Mouse (Mus musculus) brain, adult 10 weeks (tissue): Measurements from ENCODE around the gene Ptprt. TPM values are rescaled to one million over a fixed set of nuclear protein-coding genes. Genes with fewer than 3 reads are reported as not detected.

Experiments used
- polyA plus RNA-seq: library from polyadenylated mRNA; stranded (reverse); fragments of 350-450 nt; fragmentation: Illumina TruSeq; extraction: RNeasy Lipid Tissue Mini Kit (QIAGEN cat#74804); gene quantifications from one replicate; pipeline ENCODE4 v1.2.3, GENCODE M21; 2015; ENCODE audit warnings: low read depth, low replicate concordance

Ptprt gene
- 34.1 TPM for polyA plus RNA-seq

DNA sequence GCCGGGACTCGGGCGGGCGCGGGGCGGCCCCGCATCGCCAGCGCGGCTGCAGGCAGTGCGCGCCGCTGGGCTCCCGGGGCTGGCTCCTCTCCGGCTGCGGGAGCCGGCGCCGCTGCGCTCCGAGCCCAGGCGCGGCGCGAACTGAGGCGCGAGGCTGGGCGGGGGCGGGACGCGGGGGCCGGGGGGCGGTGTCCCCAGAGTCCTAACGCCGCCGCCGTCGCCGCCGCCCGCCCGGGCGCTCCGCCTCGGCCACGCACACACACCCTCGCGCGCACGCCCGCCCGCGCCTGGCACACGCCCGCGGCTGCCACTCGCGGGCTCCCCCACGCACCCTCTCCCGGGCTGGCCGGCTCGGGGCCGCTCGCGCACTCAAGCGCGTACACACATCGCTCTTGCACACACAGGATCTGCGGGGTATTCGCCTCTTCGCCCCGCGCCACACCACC lies at the start of gene Ptprt:
Gene Ptprt, minus strand, starts transcription at position 207 of the 446 bp plus-strand sequence.

